Mouse (Mus musculus): ENCODE measurements around the gene Gm20517.

GRCm38 (mm10) chr17:47669166-47669565 lies 57.8 kb downstream of the Gm20517 start:
- TF ChIP-seq MAX (IDR thresholded peaks at IDR 0.05; ENCODE audit: low read length) (no peak), TBP (IDR thresholded peaks at IDR 0.05; ENCODE audit: low read depth, low read length) (no peak), SIN3A (IDR thresholded peaks at IDR 0.05; ENCODE audit: low read length) (no peak), CTCF (IDR thresholded peaks at IDR 0.05 in 2 of 3, conservative IDR thresholded peaks at IDR 0.05 in 1 of 3; ENCODE audit: control insufficient read depth in 1 of 3, insufficient read depth in 1 of 3, low read depth in 2 of 3, low read length in 3 of 3, poor library complexity in 1 of 3, severe bottlenecking in 1 of 3) (no peak), ZC3H11A (IDR thresholded peaks at IDR 0.05; ENCODE audit: low read depth, low read length) (no peak)
